Mouse (Mus musculus) gastrocnemius, adult 2 months (tissue): Measurements from ENCODE around the gene Naa16. TPM values are rescaled to one million over a fixed set of nuclear protein-coding genes. Genes with fewer than 3 reads are reported as not detected.

Experiments
- DNase-seq: peaks from one replicate; pipeline ENCODE4 v3.0.0; 2022
- H3K27ac ChIP-seq: fragments of 200-600 bp; 2 replicates; pipeline ENCODE4 v1.8.1; 2022; ENCODE audit warnings: mild to moderate bottlenecking
- H3K4me3 ChIP-seq: fragments of 200-600 bp; 2 replicates; pipeline ENCODE4 v1.8.1; 2022; ENCODE audit warnings: mild to moderate bottlenecking, moderate library complexity
- CTCF ChIP-seq: fragments of 200-600 bp; IDR thresholded peaks from 2 replicates; pipeline ENCODE4 v1.8.1; 2022; ENCODE audit warnings: antibody characterized with exemption, mild to moderate bottlenecking, moderate library complexity
- intact Hi-C: fragments of 180-260 bp; cut with DNase I; formaldehyde crosslinking; loops from one replicate; pipeline ENCODE4 v1.15.1; 2025
- total RNA-seq, 2 experiments: library from RNA; stranded (reverse); gene quantifications; 2 replicates each; pipeline ENCODE4 v1.2.3; 2021

Naa16 gene
- total RNA-seq, 2 experiments from 2014 or later, result 22.3 to 22.9 TPM

- Histone ChIP-seq H3K27ac (peak overlapping the region; percentile 49), H3K4me3 (peak overlapping the region; percentile 17)
- no peak for DNase-seq
- intact Hi-C loops, result no loop called here
- no peak for TF ChIP-seq CTCF
Observed at GRCm38 (mm10) chr14:79290683-79291425, 99.7 kb downstream of the Naa16 start.

DNA sequence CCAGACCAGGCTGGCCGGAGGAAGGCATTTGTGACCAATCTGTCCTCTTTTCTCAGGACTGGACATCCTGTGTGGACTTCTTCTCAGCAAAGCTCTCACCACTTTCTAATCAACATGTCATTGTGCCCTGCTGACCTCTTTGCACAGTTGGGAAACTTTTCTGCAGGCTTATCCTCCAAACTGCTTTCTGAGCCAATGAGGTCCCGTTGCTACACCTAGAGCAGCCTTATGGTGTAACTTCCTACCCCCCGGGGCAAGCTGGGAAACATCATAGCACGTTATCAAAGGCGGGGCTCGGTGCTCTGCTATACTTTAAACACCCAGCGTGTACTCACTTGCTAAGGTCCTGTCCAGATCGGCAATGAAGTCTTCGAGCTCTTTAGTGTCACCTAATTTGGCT is 100.7 kb downstream of the Naa16 start:
- H3K4me3 ChIP-seq, result no peak overlapping the region
- peak overlapping the region; percentile 49; the same call in 1 of the 2 replicates for H3K27ac ChIP-seq
- no peak for DNase-seq
- TF ChIP-seq CTCF, result no peak
- intact Hi-C loops, result no loop called here

DNA sequence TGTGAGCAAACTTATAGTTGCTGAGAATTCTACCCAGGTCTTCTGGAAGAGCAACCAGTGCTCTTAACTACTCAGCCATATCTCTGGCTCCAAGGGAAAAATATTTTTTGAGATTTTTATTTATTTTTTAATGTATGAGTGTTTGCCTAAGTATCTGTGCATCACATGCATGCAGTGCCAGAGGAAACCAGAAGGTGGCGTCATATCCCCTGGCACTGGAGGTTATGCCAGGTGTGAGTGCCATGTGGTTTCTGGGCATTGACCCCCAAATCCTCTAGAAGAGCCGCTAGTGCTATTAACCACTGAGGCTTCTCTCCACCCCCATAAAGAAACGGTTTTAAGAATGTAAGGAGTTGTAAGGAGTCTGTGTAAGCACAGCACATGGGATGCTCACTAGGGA is 102.3 kb downstream of the Naa16 start:
- intact Hi-C loops, result no loop called here
- Histone ChIP-seq H3K27ac (no peak overlapping the region), H3K4me3 (no peak overlapping the region)
- TF ChIP-seq CTCF, result peak; percentile 52
- DNase-seq, result no peak

DNA sequence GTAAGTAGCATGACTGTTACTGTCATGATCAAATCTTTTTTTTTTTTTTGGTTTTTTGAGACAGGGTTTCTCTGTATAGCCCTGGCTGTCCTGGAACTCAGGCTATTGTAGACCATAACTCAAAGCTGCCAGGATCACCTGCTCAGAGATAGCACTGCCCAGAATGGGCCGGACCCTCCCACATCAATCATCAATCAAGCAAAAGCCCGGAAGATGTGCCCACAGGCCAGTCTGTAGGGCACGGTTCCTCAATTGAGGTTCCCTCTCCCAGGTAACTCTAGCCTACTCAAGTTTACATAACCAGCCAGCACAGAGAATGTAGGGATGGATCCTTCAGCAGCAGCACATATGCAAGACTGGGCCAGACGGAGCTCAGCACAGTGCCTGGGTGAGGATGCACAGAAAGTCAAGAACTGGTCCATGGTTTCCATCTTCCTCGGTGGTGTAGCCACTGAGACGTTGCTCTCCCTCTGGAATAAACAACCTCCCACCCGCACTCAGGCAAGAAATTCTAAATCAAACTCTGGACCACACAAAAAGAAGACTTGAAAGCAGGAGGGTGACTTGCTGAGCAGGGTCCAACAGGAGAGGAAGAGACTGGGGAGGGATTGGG is 103.2 kb downstream of the Naa16 start:
- Histone ChIP-seq H3K27ac (peak overlapping the region; percentile 12; the same call in 1 of the 2 replicates), H3K4me3 (no peak overlapping the region)
- intact Hi-C loops, result no loop called here
- DNase-seq, result no peak
- no peak for TF ChIP-seq CTCF

DNA sequence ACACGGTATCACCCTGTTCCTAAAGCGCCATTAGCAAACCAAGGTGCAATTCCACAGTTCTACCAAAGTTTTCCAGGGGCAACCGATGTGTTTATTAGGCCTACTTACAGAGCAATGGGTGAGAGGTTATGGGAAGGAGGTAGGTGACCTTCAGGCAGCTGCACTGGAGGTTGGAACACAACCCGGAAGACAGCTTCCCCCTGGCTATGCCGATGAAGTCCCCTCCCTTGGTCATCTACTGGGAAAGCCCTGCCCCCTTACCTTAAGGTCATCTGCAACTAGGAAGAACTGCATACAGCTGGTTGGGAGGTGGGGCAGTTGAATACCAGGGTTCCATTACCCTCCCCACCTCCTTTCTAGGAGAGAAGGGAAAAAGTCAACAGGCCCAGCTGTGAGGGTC is 105.0 kb downstream of the Naa16 start:
- intact Hi-C loops, result no loop called here
- TF ChIP-seq CTCF, result no peak
- DNase-seq, result no peak
- Histone ChIP-seq H3K27ac (no peak overlapping the region), H3K4me3 (no peak overlapping the region)

- no peak for TF ChIP-seq CTCF
- no peak for DNase-seq
- H3K27ac ChIP-seq, result no peak overlapping the region
- H3K4me3 ChIP-seq, result no peak overlapping the region
- intact Hi-C loops, result no loop called here
Observed at GRCm38 (mm10) chr14:79284616-79285015, 106.0 kb downstream of the Naa16 start.

GRCm38 (mm10) chr14:79283952-79284351 is 106.6 kb downstream of the Naa16 start:
- Histone ChIP-seq H3K4me3 (no peak overlapping the region), H3K27ac (no peak overlapping the region)
- no peak for DNase-seq
- TF ChIP-seq CTCF, result no peak
- intact Hi-C loops, result no loop called here

- H3K27ac ChIP-seq, result no peak overlapping the region
- intact Hi-C loops, result no loop called here
Observed at GRCm38 (mm10) chr14:79281894-79282553, 108.6 kb downstream of the Naa16 start.

GRCm38 (mm10) chr14:79280456-79280855 is 110.1 kb downstream of the Naa16 start:
- peak overlapping the region; percentile 82 for H3K27ac ChIP-seq

More at GRCm38 (mm10) chr14:79281894-79282553, 108.6 kb downstream of the Naa16 start:
- TF ChIP-seq CTCF, result no peak
- no peak overlapping the region for H3K4me3 ChIP-seq
- no peak for DNase-seq

DNA sequence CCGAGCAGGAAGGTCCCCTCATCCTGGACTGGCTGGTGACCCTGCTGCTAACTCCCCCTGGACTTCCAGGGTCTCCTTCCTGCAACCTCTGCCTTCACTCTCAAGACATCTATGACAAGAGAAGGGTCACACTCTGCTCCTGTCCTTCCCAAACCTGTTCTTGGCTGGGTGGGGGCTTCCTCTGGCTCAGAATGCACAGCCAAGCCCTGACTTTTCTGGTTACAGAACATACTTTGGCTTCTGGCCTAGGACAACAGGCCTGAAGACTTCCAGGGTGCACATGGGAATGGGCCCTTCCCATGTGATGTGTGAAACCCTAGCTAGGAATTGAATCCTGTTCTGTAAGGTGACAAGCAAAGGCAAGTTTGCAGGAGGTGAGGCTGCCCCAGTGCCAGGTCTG is 111.1 kb downstream of the Naa16 start:
- intact Hi-C loops, result loop anchor here (5.0 kb wide), 1 partner anchor 97 kb away; no protein-coding TSS in a partner anchor
- no peak for TF ChIP-seq CTCF
- Histone ChIP-seq H3K4me3 (no peak overlapping the region), H3K27ac (peak overlapping the region; percentile 82)
- DNase-seq, result peak; percentile 49

More at GRCm38 (mm10) chr14:79280456-79280855, 110.1 kb downstream of the Naa16 start:
- DNase-seq, result no peak
- no peak for TF ChIP-seq CTCF
- intact Hi-C loops, result no loop called here
- no peak overlapping the region for H3K4me3 ChIP-seq

DNA sequence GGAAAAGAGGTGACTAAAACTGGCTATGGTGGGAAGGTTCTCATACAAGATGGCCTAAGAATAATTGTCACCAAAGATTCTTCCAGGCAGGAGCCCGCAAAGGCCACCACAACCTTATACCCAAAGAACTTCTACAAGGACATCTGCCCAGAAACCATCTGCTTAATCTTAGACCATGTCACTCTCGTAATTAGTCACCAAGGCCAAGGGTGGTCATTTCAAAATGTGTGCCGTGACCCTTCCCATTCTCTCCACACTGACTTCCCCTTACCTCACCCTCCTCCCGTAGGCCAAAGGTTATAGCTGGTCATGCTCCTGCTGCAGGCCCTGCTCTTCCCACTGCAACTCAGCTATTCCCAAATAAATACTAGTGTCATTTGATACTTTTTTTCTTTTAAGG is 111.7 kb downstream of the Naa16 start:
- no peak for TF ChIP-seq CTCF
- intact Hi-C loops, result loop anchor here (5.0 kb wide), 1 partner anchor 97 kb away; no protein-coding TSS in a partner anchor
- Histone ChIP-seq H3K27ac (peak overlapping the region; percentile 82), H3K4me3 (no peak overlapping the region)
- DNase-seq, result no peak

DNA sequence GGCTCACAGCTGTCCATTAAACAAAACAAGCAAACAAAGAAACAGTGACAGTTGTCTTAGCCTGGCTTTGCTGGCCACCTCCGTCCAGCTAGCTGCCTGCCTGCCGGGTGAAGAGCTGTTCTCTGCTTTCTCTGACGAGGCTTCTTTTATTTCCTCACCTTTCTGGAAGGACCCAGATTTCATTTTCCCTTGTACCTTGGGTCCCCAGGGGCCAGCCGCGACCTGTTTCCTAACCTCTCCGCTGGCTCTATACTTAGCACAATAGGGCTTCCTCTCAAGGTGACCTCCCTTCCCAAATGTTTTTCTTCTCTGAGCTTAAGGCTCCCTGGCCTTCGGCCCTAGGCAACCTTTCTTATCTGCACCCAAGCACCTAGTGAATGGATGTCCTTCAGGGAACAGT is 112.7 kb downstream of the Naa16 start:
- TF ChIP-seq CTCF, result no peak

GRCm38 (mm10) chr14:79275870-79276395 is 114.6 kb downstream of the Naa16 start:
- TF ChIP-seq CTCF, result no peak
- Histone ChIP-seq H3K27ac (peak overlapping the region; percentile 32; the same call in 1 of the 2 replicates), H3K4me3 (no peak overlapping the region)
- DNase-seq, result no peak
- intact Hi-C loops, result loop anchor here (5.0 kb wide), 1 partner anchor 94 kb away; no protein-coding TSS in a partner anchor

More for the DNA sequence above, 112.7 kb downstream of the Naa16 start:
- DNase-seq, result peak; percentile 55
- Histone ChIP-seq H3K4me3 (no peak overlapping the region), H3K27ac (peak overlapping the region; percentile 82)
- intact Hi-C loops, result loop anchor here (5.0 kb wide), 1 partner anchor 96 kb away; no protein-coding TSS in a partner anchor
